Mouse (Mus musculus) embryonic facial prominence, embryonic 11.5 days (tissue): ENCODE results near the gene Taar7d. TPM values are rescaled to one million over a fixed set of nuclear protein-coding genes. Genes with fewer than 3 reads are reported as not detected.

Experiments
- ATAC-seq: fragments of 200-750 bp; cut with Nextera tagmentation; replicated peaks from 2 replicates; pipeline ENCODE4 v1.8.0; 2017; ENCODE audit warnings: low read depth; ENCODE audit not compliant: insufficient number of reproducible peaks, low FRiP score, low TSS enrichment
- DNase-seq: peaks from one replicate; pipeline ENCODE4 v3.0.0-alpha.2; 2015; ENCODE audit warnings: low spot score
- H3K27ac ChIP-seq: fragments of 300-500 bp; sonication (generic); replicated peaks from 2 replicates; pipeline ENCODE4 v1.5.1; 2014; ENCODE audit warnings: mild to moderate bottlenecking, low read depth, low read length, control low read depth
- H3K27me3 ChIP-seq: fragments of 300-500 bp; sonication (generic); 2 replicates; pipeline ENCODE4 v1.6.1; 2014; ENCODE audit warnings: mild to moderate bottlenecking, low read length, moderate library complexity, mixed read lengths; ENCODE audit not compliant: control insufficient read depth, insufficient read depth
- H3K36me3 ChIP-seq: fragments of 300-500 bp; sonication (generic); replicated peaks from 2 replicates; pipeline ENCODE4 v1.6.1; 2014; ENCODE audit warnings: low read depth, mild to moderate bottlenecking, low read length, moderate library complexity, mixed read lengths; ENCODE audit not compliant: control insufficient read depth, insufficient read depth
- H3K4me1 ChIP-seq: fragments of 300-500 bp; sonication (generic); 2 replicates; pipeline ENCODE4 v1.6.1; 2014; ENCODE audit warnings: low read length, mixed read lengths; ENCODE audit not compliant: control insufficient read depth, insufficient read depth
- H3K4me2 ChIP-seq: fragments of 300-500 bp; sonication (generic); 2 replicates; pipeline ENCODE4 v1.6.1; 2014; ENCODE audit warnings: low read depth, mild to moderate bottlenecking, control low read depth, low read length, moderate library complexity
- H3K4me3 ChIP-seq: fragments of 300-500 bp; sonication (generic); 2 replicates; pipeline ENCODE4 v1.5.1; 2014; ENCODE audit warnings: low read depth, low read length, control low read depth
- H3K9ac ChIP-seq: fragments of 300-500 bp; sonication (generic); replicated peaks from 2 replicates; pipeline ENCODE4 v1.6.1; 2014; ENCODE audit warnings: mild to moderate bottlenecking, control low read depth, low read length
- H3K9me3 ChIP-seq: fragments of 300-500 bp; sonication (generic); replicated peaks from 2 replicates; pipeline ENCODE4 v1.6.1; 2016; ENCODE audit warnings: mild to moderate bottlenecking, low read length, inconsistent platforms, mixed read lengths; ENCODE audit not compliant: control insufficient read depth
- WGBS: fragments of 180-500 bp; shearing (Covaris S2); extraction: QIAGEN DNeasy Blood & Tissue Kit; methylation state at CpG from one replicate; pipeline ENCODE4 v1.1.7; 2014; 5-methylcytosine and 5-hydroxymethylcytosine counted together
- polyA plus RNA-seq: library from polyadenylated mRNA; unstranded; fragments of >200 nt; fragmentation: Nextera tagmentation; extraction: Ambion mirVana; gene quantifications from 2 replicates; pipeline ENCODE4 v1.2.1, GENCODE M21; 2014

The Taar7d gene
- polyA plus RNA-seq, 1 experiment from 2014 or later: not detected

DNA sequence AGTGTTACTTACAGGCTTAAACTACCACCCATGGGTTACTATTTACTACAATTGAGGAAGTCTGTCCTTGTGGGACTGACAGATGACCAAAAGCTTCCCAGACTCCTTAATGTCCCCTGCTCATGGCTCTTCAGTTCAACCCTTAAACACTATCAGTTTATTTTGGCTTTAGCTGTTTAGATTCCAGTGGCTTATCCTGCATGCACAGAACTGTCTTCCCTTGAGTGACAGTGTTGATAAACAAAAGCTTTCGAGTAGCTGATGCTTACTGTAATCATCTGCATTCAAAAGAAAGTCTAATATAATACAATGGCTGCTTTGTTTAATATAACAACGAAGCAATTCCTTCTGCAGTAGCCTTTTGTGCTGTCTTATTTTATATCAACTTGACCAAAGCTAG, 20.0 kb upstream of the Taar7d start:
- Histone ChIP-seq H3K4me3 (no peak overlapping the region), H3K4me1 (no peaks in the 10 kb centered on the region), H3K4me2 (no peak overlapping the region), H3K27ac (no peak overlapping the region), H3K9ac (no peak overlapping the region), H3K9me3 (no peaks in the 10 kb centered on the region), H3K27me3 (no peaks in the 10 kb centered on the region), H3K36me3 (no peaks in the 10 kb centered on the region)
- ATAC-seq: no peak
- DNase-seq: no peak
- WGBS: 59% methylated on average over 2 of the region's 2 CpGs

DNA sequence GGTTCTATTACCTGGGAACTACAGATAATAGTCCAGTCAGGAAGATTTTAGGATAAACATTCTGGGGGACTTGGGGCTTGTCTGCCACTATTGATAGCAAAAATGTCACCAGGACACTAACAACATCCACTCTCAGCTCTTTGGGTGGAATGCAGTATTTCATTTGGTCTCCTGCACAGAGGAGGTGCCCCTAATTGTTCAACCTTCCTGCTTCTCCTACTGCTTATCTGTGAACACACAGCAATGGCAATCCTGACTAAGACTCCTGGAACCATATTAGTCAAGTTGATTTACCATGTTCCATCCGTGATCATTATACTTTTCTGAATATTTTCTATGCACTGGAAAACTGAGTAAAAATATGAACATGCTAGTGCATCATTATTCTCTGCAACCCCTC, 18.9 kb upstream of the Taar7d start:
- no peaks in the 10 kb centered on the region for H3K9me3 ChIP-seq
- H3K36me3 ChIP-seq: no peaks in the 10 kb centered on the region
- no peaks in the 10 kb centered on the region for H3K4me1 ChIP-seq
- H3K9ac ChIP-seq: no peak overlapping the region
- H3K4me2 ChIP-seq: no peak overlapping the region
- DNase-seq (no peak), ATAC-seq (no peak)
- 85% methylated on average over 1 of the region's 1 CpGs for WGBS
- H3K27ac ChIP-seq: no peak overlapping the region
- H3K27me3 ChIP-seq: no peaks in the 10 kb centered on the region
- no peak overlapping the region for H3K4me3 ChIP-seq

DNA sequence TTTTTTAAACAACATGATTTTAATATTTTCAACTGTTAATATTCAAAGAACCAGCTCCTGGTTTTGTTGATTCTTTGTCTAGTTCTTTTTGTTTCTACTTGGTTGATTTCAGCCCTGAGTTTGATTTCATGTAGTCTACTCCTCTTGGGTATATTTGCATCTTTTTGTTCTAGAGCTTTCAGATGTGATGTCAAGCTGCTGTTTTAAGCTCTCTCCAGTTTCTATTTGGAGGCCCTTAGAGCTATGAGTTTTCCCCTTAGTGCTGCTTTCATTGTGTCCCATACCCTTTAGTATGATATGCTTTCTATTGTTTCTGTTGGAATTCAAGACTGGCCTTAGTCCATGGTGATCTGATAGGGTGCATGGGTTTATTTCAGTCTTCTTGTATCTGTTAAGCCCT, 4.3 kb downstream of the Taar7d start:
- no peaks in the 10 kb centered on the region for H3K27me3 ChIP-seq

DNA sequence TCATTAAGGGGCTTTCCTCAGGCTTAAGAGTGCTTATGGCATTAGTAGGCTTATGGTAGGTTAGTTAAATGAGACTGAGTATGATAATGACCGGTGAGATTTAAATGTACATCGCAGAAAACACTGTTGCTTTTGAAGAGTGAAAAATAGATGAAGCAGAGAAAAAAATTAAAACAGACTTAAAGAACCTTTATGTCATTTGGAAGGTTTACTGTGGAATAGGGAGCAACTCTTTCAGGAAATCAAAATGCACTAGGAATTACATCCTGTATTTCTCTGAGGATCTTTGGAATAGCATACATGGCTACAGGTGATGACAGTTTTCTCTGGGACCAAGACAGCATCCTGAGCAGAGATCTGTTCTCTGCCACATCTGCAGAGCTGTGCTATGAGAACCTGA, 10.3 kb downstream of the Taar7d start, which contains the start of gene Taar7e:
TSS of gene Taar7e (plus strand) at position 301 of the 400 bp plus-strand sequence.
- H3K4me2 ChIP-seq: no peak within 1 kb of the TSS
- H3K4me1 ChIP-seq: no peaks in the 10 kb centered on the region
- no peaks in the 10 kb centered on the region for H3K36me3 ChIP-seq
- no peaks in the 10 kb centered on the region for H3K27me3 ChIP-seq
- ATAC-seq: no peak
- H3K27ac ChIP-seq: no peak within 1 kb of the TSS
- H3K9ac ChIP-seq: no peak within 1 kb of the TSS
- no peak for DNase-seq
- no peaks in the 10 kb centered on the region for H3K9me3 ChIP-seq
- 89% methylated on average over 2 of the region's 2 CpGs for WGBS
- H3K4me3 ChIP-seq: no peak within 1 kb of the TSS

More for the DNA sequence above, 4.3 kb downstream of the Taar7d start:
- DNase-seq: no peak
- Histone ChIP-seq H3K4me3 (no peak overlapping the region), H3K4me1 (no peaks in the 10 kb centered on the region), H3K9me3 (no peaks in the 10 kb centered on the region), H3K27ac (no peak overlapping the region), H3K9ac (no peak overlapping the region), H3K36me3 (no peaks in the 10 kb centered on the region), H3K4me2 (no peak overlapping the region)
- ATAC-seq: no peak

DNA sequence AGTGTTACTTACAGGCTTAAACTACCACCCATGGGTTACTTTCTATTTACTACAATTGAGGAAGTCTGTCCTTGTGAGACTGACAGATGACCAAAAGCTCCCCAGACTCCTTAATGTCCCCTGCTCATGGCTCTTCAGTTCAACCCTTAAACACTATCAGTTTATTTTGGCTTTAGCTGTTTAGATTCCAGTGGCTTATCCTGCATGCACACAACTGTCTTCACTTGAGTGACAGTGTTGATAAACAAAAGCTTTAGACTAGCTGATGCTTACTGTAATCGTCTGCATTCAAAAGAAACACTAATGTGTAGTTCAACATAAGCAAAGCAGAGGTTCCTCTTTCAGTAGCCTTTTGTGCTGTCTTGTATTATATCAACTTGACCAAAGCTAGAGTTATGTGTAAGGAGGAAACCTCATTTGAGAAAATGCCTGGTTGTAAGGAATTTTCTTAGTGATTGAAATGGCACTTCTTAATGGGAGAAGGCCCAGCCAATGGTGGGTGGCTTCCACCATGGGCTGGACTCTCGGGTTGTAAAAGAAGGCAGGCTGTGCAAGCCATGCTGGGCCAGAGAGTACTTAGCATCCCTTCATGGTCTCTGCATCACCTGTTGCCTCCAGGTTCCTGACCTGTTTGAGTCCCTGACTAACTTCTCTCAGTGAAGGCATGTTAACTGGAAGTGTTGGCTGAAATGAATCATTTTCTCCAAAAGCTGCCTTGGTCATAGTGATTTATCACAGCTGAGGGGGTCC, 13.3 kb downstream of the Taar7d start:
- Histone ChIP-seq H3K4me1 (no peaks in the 10 kb centered on the region), H3K4me2 (no peak overlapping the region), H3K27me3 (no peaks in the 10 kb centered on the region), H3K4me3 (no peak overlapping the region), H3K9ac (no peak overlapping the region), H3K27ac (no peak overlapping the region), H3K36me3 (no peaks in the 10 kb centered on the region), H3K9me3 (no peaks in the 10 kb centered on the region)
- DNase-seq (no peak), ATAC-seq (no peak)
- WGBS: 81% methylated on average over 2 of the region's 2 CpGs

DNA sequence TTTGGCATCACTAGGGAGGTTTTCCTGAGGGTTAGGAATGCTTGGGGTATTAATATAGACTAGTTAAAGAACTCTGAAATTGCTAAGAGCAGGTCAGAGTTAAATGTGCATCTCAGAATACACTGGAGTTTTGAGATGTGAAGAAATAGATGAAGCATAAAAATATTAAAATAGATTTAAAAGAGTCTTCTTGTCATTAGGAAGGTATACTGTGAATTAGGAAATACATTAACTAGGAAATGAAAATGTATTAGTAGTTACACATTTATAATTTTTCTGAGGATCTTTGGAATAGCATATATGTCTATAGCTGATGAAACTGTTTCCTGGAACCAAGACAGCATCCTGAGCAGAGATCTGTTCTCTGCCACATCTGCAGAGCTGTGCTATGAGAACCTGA, 22.2 kb downstream of the Taar7d start, which contains the start of gene Taar7f:
TSS of gene Taar7f (plus strand) at position 301 of the 400 bp plus-strand sequence.
- DNase-seq: no peak
- Histone ChIP-seq H3K4me3 (no peak within 1 kb of the TSS), H3K27ac (no peak within 1 kb of the TSS), H3K9ac (no peak within 1 kb of the TSS), H3K9me3 (no peaks in the 10 kb centered on the region), H3K36me3 (no peaks in the 10 kb centered on the region), H3K4me1 (no peaks in the 10 kb centered on the region), H3K27me3 (no peaks in the 10 kb centered on the region), H3K4me2 (no peak within 1 kb of the TSS)
- ATAC-seq: no peak

DNA sequence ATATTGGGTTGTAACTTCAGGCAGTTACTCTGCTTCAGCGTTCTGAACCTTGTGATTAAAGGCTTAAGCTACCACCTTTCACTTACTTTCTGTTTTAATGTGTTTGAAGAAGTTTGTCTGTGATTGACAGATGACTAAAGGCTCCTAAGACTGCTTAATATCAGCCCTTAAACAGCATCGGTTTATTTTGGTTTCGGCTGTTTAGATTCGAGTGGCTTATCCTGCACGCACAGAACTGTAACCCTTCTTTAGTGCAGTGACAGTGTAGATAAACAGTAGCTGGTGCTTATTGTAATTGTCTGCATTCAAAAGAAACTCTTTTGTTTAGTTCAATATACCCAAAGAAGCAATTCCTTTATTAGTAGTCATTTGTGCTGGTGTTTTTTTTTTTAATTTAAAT, 25.0 kb downstream of the Taar7d start:
- Histone ChIP-seq H3K4me3 (no peak overlapping the region), H3K4me2 (no peak overlapping the region), H3K27ac (no peak overlapping the region), H3K9ac (no peak overlapping the region), H3K36me3 (no peaks in the 10 kb centered on the region), H3K27me3 (no peaks in the 10 kb centered on the region), H3K4me1 (no peaks in the 10 kb centered on the region), H3K9me3 (no peaks in the 10 kb centered on the region)
- WGBS: 59% methylated on average over 5 of the region's 5 CpGs
- ATAC-seq (no peak), DNase-seq (no peak)

DNA sequence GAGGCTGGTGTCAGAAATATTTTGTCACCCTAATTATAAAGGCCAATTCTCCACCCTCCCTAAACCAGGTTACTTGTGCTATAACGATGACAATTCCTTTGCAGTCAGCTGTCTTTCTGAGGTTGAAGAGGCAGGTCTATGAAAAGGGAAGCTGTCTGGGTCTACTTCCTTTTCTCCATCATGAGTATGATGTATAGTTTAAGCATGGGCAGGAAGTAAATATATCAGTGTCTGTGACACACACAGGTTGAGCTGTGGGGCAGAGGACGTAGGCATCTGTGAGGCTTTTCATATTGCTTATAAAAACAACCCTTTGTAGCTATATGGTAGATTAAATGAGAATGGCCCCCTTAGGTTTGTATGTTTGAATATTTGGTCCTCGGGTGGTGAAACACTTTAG, 32.0 kb downstream of the Taar7d start:
- Histone ChIP-seq H3K9me3 (no peaks in the 10 kb centered on the region), H3K27ac (no peak overlapping the region), H3K4me3 (no peak overlapping the region), H3K9ac (no peak overlapping the region), H3K36me3 (no peaks in the 10 kb centered on the region), H3K27me3 (no peaks in the 10 kb centered on the region), H3K4me1 (no peaks in the 10 kb centered on the region), H3K4me2 (no peak overlapping the region)
- 84% methylated on average over 3 of the region's 3 CpGs for WGBS
- DNase-seq (no peak), ATAC-seq (no peak)
